Mouse (Mus musculus): Measurements from ENCODE around the gene Adam33.
A peak's percentile ranks its signal among the peaks of the same experiment; 100 is the strongest.
"Not testable (repeated sequence)": the region's sequence is repeated elsewhere in the genome, so short reads cannot be mapped to it uniquely, and the experiment has no call there.

Adam33 gene

DNA sequence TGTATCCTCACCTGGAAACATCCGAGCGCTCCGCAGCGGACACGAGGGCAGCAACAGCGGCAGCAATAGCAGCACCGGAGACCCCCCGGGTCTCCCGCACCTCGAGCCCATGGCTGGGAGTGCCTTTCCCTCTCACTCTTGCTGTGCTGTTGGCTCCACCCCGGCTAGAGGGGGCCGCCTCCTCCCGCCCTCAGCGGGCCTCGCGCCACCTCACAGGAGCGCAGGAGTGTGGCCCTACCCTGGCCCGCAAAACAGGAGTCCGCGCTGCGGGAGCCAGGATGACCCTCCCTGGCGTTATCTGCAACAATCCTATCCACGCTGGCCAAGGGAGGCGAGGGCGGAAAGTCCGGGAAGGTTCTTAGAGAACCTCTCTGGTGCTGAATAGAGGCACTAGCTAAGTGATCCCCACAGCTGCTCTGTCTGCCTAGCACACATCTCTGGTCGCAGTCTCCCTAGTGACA is at the start of gene Adam33:
TSS of gene Adam33 (minus strand) at position 411 of the 461 bp plus-strand sequence.
- DNase-seq: no peak

DNA sequence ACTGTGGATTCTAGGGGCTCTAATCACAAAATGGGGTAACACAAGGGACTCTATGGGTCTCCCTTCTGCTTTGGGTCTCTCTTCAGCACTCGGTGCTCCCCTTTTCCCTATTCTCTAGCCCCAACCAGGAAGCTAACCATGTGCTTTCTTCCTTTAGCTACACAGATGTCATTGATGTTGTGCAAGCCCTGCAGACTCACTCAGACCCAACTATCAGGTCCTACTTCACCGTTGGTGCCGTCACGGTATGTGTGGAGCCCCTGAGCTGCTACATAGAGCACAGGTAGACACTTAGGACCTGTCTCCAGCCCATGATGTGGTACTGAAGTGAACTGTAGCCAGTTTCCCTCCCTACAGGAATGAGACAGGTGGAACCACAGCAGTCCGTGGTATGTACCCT is 42.4 kb upstream of the Adam33 start:
- no peak for DNase-seq

DNA sequence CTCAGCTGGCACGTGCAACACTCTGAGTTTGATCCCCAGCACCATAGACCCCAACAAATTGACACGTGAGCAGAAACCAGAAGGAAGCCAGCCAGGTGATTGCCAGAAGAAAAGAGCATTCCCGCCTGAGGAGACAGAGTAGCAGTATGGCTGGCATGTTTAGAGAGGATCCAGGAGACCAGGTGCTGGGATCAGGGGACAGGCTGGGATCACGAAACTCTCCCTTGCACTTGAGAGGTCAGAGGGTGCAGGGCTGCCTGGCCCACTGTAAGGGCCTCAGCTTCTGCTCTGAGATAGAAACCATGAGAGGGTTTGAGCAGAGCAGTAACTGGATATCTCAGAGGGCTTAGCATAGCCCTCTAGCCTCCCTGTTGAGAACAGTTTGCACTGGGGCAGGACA is 41.4 kb upstream of the Adam33 start:
- not testable (repeated sequence) for DNase-seq

DNA sequence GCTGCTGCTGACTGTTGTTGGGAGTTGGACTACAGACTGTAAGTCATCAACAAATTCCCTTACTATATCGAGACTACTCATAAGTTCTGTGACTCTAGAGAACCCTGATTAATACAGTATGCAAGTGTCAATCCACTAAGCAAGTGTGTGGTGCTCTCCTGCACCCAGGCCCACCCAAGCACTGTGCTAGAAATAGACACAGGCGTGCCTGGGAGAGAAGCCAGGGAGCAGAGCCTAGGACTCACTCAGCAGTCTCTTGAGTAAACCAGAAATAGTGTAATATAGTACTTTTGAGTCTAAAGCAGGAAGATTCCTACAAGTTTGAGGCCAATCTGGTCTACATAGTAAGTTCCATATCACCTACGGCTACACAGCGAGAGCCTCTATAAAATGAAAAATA is 40.4 kb upstream of the Adam33 start:
- no peak for DNase-seq

DNA sequence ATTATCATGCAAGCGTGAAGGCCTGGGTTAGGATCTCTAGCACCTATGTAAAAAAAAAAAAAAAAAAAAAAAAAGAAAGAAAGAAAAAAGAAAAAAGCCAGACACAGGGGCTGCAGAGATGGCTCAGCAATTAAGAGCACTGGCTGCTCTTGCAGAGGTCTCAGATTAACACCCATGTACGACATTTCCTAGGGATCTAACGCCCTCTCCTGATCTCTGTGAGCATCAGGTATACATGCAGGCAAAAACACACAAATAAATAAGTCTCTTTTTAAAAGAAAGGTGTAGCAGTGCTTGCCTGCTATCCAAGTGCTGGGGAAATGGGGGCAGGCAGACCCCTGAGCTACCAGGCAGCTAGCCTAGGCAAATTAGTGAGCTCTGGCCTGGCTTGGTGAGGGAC is 37.9 kb upstream of the Adam33 start:
- DNase-seq: no peak

DNA sequence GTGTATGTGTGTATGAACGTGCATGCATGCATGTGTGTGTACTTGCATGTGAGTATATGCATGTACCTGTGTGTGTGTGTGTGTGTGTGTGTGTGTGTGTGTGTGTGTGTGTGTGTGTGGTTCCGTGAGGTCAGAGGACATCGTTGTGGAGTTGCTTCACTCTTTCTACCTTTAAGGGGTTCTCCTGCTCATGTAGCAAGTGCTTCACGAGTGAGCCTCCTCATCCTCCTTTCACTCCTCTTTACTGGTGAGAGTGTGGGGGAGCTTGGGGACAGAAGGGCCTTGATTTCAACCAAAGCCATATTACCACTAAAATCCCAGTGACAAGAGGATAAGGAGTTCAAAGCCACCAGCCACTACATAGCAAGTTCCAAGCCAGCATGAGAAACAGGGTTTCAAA is 33.5 kb upstream of the Adam33 start:
- no peak for DNase-seq

DNA sequence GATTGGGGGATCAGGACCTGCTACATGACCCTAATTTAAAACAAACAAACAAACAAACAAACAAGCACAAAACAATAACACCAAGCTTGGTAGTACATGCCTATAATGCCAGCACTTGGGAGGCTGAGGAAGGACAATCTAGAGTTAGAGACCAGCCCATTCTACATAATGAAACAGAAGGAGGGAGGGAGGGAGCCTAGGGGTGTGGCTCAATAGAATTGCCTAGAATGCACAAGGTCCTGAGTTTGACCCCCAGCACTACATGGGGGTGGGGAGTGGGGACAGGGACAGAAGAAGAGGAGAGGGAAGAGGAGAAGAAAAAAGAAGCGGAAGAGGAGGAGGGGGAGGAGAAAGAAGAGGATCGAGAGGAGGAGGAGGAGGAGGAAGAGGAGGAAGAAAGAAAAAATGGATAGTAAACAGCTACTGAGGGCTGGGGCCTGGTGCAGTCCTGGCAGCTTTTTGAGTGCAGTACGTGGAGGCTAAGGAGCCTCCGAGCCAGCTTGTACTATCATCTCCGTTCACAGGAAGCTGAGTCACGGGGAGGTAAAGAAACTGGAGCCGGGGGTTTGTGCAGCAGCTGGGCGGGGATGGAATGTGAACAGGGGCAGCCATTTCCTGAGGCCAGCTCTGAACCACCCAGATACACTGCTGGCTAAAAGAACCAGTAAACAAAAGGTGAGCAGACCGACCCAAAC is 32.6 kb upstream of the Adam33 start:
- no peak for DNase-seq

DNA sequence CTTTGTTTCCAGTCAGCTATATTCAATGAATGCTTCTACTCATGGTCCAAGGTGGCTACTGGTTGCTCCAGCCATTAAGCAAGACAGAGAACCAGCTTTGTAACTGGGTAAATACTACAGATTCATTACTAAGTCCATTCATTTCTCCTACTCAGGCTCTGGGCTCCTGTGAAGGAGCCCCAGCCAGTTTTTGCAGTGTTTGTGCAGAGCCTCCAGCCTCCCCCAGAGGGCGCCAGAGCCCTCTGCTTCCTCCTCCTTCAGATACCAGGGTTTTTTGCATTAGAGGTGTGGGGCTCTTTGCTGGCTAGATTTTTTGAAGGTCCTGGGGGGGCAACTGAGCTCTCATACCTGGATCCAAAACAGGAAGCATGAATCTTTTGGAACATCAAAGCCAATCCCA is 31.2 kb upstream of the Adam33 start:
- DNase-seq: peak; percentile 53

DNA sequence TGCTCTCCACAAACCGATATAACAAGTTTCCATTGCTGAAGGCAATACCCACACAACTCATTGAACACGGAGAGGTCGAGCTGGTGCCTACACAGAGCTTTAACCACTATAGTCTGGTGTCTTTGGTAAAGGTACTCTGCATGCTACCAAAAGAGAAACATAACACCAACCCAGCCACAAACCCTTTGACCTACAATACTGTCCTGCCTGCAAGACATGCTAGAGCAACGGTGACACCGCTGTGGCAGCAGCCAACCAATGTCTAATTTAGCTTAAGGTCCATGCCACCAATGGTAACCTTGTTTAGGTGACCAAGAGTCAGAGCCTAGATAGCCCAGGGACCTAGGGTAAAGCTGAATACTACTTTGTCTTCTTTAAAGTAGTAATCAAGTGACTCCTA is 30.0 kb upstream of the Adam33 start:
- no peak for DNase-seq

DNA sequence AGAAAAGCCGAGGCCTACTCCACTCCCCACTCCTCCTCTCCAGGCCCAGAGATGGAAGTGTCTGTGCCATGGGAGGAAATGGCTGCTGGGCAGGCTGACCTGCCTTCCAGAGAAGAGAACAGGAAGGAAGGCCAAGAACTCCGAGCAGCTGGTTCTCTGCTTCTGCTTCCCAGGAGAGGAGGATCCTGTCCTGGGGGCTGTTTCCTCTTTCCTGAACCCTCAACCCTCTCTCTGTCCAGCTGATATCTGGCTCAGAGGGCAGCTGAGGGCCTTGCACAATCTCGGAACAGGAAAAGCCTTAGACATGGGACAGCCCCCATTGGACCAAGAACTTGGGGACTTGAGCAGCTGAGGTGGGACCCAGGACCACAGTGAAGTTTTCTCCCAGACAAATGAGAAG is 27.2 kb upstream of the Adam33 start:
- no peak for DNase-seq

DNA sequence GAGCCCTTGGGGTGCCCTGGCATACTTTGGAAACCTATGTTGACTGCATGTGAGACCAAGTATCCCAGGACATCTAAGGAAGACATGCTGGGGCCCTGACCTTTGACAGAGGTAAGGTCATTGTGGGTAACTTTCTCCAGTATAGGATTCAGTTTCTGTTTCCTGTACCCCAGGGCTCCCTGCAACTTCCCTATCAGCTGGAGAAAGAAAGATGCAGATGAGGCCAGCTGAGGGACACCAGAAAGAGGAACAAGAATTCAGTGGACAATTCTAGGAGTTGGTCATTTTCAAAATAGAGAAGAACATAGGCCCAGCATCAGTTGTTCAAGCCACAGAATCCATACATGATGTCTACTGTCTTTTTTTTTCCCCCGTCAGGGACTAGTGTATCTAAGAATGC is 26.0 kb upstream of the Adam33 start:
- no peak for DNase-seq

DNA sequence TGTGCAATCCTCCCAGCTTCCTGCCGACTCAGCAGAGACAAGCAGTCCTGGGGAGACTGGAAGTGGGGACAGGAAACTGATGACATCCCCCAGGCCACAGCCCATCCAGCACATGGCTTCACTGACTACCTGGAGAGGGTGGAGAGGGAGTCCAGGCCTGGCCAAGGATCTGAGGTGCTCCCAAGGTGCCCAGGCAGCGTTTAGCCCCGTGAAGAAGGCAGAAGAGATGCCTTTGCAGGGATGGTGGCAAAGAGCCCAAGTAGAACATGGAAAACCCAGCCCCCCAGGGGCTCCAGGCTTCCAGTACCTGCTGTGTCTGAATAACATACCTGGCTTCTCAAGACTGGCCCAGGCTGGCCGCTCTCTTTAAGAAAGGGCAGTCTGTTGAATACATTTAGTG is 25.0 kb upstream of the Adam33 start:
- DNase-seq: no peak

DNA sequence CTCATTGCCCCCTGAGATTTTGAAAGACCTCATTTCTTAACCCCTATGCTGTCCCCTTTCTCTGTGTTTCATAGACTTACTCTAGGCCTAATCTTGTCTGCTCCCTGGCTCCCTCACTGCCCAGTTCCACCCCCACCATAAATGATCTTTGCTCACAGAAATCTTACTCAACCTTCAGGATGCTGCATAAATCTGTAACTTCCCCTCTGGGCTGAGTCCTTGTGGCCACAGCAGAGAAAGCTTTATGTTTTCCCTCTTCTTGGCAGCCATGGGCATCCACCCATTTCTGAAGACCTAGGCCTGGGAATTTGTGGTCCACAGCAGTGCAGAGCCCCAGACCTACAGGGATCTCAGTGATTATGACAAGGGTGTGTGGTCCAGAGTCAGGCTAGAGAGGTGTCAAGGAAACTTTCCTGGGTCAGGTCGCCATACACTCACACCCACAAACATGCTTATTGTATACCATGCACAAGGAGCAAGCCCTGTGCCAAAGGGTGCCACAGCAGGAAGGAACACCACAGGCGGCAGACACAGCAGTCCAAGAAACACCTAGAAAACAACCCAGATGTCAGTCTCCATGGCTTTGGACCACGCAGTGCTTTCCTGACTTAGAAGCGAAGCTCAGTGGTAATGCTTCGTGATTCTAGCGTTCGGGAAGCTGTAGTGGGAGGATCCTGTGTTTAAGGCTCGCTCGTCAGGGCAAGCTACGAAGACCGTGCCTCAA is 23.2 kb upstream of the Adam33 start, which contains the start of gene Siglec1:
TSS of gene Siglec1 (minus strand) at position 99 of the 724 bp plus-strand sequence.
- DNase-seq: no peak

DNA sequence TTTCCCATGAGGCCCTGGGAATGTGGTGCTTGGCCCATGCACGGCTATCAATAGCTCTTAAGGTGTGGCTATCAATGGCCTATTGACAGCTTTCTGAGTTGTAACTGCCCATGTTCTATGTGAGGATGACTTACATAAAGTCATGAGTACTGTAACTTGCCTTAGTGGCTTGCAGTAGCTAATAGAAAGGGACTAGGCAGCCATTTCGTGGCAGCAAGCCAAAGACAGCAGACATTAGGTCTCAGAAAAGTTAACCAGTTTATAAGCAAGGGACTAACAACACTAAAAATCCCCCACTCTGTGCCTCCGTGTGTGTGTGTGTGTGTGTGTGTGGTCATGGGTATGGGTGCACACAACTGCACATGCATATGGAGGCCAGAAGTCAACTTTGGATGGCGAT is 20.6 kb upstream of the Adam33 start:
- DNase-seq: no peak

DNA sequence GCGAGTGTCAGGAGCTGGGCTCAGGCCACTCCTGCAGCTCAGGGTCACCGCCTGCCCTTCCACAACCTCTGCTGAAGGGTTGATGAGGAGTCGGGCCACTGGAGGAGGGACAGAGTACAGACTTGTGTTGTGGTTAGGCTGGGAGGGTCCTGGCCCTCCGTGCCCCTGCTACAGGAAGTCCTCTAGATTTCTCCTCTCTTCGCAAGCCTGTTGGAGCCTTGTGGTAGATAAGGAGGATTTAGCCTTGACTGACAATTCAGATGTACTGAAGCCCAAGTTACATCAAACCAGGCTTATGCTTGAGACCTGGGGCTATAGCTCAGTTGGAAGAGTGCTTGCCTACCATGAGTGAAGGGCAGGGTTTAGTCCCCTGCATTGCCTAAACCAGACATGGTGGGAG is 16.9 kb upstream of the Adam33 start:
- no peak for DNase-seq

DNA sequence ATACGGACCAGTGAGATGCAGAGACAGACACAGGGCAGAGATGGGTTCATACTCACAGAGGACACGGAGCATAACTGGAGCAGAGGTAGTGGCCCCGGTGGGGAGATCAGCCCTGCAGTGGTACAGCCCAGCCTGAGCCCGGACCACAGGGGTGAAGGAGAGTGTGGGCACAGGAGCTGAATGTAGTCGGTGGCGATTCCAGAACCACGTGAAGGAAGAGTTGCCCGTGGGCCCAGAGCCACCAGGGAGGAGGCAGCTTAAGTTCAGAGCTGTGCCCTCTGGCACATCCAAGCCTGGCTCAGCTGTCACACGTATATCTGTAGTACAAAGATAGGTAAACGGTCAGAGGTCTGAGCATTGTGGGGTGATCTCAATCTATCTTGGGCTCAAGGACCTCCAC is 8.9 kb upstream of the Adam33 start:
- no peak for DNase-seq

DNA sequence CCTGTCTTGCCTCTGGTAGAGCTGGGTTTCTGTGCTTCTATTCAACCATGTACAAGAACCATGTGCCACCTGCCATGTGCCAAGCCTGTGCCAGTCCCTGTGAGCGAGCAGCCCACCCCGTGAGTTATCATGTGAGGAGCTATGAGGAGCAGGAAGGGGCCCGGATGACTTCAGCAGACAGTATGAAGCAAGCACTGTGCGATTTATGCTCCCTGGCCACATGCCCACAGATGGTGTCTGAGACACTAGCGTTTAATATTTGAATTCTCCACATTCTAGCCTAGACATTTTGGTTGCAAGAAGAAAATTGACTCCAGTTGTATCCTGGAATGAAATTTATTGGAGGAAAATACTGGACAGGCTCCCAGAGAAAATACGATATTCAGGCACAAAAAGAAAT is 3.9 kb upstream of the Adam33 start:
- DNase-seq: no peak

DNA sequence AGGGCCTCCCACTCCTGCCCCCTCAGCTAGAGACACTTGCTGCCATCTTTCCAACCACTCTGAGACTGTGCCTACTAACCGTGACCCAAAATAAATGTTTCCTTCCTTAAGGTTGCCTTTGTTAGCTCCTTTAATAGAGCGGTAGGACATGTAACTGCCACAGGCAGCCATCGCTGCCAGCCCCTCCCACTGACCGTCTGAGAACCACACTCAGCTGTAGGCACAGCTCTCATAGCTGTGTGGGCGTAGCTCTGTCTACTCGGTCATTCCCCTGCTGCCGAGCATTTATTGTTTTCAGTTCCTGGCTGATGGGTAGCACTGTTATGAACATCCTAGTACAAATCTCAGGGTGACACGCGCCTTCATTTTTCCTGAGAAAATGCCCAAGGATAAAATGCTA is 2.7 kb upstream of the Adam33 start:
- DNase-seq: no peak

DNA sequence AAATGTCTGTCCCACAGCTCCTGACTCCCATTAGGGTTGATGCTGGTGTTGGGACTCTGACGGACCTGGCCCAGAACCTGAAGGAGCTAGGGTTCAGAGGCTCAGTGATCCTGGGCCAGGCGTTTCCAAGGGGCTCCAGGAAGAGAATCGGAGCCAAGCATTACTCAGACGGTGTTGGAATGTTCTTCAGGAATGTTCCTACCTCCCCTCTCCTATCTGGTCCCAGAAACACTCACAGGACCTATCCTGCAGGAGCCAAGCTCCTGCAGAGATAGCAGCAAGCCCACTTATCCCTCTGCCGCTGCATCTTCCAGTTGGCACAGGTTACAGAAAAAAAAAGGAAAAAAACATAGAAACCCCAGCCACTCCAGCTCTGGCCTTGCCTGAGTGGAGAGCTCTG is 2.0 kb downstream of the Adam33 start:
- no peak for DNase-seq

DNA sequence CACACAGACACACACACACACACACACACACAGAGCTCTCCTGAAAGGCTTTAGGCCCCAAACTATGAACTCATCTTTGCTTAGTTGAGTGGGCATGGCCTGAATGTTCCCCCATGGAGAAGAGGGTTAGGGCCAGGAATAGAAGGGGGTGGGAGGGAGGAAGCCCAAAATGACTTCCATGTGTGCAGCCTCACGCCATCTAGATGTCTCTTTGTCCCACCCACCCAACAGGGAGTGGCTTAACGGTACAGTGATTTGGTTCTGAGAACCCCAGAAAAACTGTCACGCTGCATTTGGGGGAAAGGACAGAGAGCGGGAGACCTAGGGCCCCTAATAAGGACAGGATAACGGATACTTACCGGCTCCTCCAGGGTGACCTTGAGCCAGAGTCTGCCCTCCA is 2.8 kb downstream of the Adam33 start:
- no peak for DNase-seq

DNA sequence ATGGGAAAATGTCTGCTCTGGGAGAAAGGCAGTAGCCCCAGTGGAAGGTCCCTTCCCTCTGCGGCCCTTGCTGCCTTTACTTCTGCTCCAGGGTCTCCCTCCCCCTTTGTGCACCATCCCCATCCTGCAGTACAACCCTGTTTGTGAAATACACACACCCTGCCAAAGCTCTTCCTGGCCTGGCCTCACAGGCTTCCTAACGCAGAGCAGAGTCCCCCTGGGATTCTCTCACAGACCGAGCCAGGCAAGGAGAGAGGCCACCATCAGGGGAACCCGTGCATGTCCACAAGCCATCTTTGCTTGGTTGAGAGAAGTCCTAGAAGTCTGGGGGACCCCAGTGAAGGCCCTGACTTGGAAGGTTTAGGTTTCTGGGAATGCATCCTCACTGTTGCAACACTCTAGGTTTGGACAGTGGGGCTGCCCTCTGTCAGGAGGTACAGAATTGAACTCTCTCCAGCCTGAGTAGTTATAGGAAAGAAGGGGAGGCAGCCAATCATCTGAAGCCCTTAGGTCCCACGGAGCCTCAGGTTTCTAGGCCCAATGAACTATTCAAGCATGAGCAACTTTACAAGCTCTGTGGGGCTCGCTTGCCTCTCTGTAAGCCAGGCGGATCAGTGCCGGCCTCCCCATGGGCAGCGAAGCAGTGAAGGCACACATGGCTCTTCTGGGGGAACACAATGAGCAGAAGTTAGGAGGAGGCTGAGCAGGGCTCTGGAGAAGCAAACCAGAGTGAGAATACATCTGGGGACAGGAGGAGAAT is 3.7 kb downstream of the Adam33 start:
- DNase-seq: no peak

DNA sequence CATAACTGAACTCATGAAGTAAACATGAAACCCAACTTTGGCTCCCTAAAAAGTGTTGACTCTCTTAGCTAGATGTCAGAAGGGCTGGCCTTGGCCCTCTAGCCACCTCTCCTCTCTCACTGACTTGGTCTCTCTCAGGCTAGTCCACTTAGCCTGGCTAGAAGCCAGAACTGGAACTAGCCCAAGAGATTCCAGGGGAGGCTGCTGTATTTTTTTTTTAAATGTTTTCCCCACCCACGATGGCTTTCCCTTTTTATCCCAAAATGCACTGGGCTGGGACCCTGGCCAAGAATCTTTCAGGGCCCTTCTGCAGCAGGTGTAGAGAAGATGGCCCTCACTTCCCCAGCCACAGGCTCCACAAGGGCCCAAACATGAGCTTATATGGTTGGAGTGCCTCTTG is 4.2 kb downstream of the Adam33 start:
- no peak for DNase-seq

DNA sequence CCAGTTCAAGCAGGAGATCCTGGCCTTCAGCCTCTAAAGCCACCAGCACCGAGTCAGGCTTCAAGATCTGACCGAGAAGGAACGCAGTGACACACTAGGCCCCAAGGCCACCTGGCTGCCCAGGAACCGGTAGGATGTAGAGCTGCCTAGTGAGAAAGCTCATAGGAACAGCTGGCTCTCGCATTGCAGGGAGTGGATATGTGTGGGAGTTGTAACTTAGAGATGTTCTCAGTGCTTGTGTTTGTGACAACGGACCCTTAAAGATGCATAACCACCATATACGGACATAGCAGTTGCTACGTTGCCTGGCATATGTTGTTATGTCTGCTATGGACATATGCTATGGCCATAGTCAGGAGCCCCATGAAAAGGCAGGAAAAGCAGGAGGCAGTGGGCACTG is 4.9 kb downstream of the Adam33 start:
- DNase-seq: no peak

DNA sequence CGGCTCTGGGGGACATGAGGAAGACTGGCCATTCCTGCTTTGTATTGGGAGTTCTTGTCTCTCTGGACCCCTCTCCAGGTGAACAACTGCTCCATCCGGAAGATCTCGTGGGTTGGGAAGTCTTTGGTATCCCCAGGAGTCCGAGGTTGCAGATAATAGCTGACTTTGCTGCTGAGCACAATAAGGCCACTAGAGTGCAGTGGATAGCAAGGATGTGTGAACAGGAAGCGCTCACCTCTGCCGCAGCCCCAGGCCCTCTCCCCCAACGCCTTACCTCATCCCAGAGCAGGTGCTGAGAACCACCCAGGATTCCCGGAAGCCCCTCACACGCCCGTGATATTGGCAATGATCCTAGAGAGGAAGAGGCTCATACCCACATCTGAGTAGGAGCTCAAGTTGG is 7.4 kb downstream of the Adam33 start:
- DNase-seq: no peak

Data from cerebellum, adult 9-11 months (tissue).